Mouse (Mus musculus) liver, postnatal 0 days (tissue): ENCODE measurements around the gene Ltbr. TPM values are rescaled to one million over a fixed set of nuclear protein-coding genes. Genes with fewer than 3 reads are reported as not detected.
A peak's percentile ranks its signal among the peaks of the same experiment; 100 is the strongest.

Experiments
- ATAC-seq: fragments of 200-750 bp; cut with Nextera tagmentation; 2 replicates; pipeline ENCODE4 v1.8.0; 2017; ENCODE audit warnings: mild to moderate bottlenecking, moderate library complexity
- DNase-seq: peaks from one replicate; pipeline ENCODE4 v3.0.0-alpha.2; 2016
- H3K27ac ChIP-seq: fragments of 300-500 bp; sonication (generic); 2 replicates; pipeline ENCODE4 v1.5.1; 2014; ENCODE audit warnings: antibody characterized with exemption, moderate library complexity, mild to moderate bottlenecking, low read depth
- H3K27me3 ChIP-seq: fragments of 300-500 bp; sonication (generic); 2 replicates; pipeline ENCODE4 v1.6.1; 2014; ENCODE audit warnings: low read length, control low read depth, mixed read lengths; ENCODE audit not compliant: insufficient read depth
- H3K36me3 ChIP-seq: fragments of 300-500 bp; sonication (generic); replicated peaks from 2 replicates; pipeline ENCODE4 v1.6.1; 2014; ENCODE audit warnings: mild to moderate bottlenecking, control low read depth, low read length, moderate library complexity, mixed read lengths; ENCODE audit not compliant: insufficient read depth
- H3K4me1 ChIP-seq: fragments of 300-500 bp; sonication (generic); 2 replicates; pipeline ENCODE4 v1.6.1; 2014; ENCODE audit warnings: antibody characterized with exemption, mild to moderate bottlenecking, control low read depth; ENCODE audit not compliant: insufficient read depth
- H3K4me2 ChIP-seq: fragments of 300-500 bp; sonication (generic); 2 replicates; pipeline ENCODE4 v1.6.1; 2014; ENCODE audit warnings: low read depth, mild to moderate bottlenecking, low read length, moderate library complexity, mixed read lengths
- H3K4me3 ChIP-seq: fragments of 300-500 bp; sonication (generic); 2 replicates; pipeline ENCODE4 v1.5.1; 2014; ENCODE audit warnings: low read depth, low read length
- H3K9ac ChIP-seq: fragments of 300-500 bp; sonication (generic); replicated peaks from 2 replicates; pipeline ENCODE4 v1.6.1; 2014; ENCODE audit warnings: mild to moderate bottlenecking, moderate library complexity
- H3K9me3 ChIP-seq: fragments of 300-500 bp; sonication (generic); 2 replicates; pipeline ENCODE4 v1.6.1; 2016; ENCODE audit warnings: mild to moderate bottlenecking, control low read depth, low read length, mixed read lengths
- CTCF ChIP-seq: sonication (generic); IDR thresholded peaks from 2 replicates; pipeline ENCODE4 v1.5.1; 2016; ENCODE audit warnings: antibody characterized with exemption, low read depth
- EP300 ChIP-seq: IDR thresholded peaks from 2 replicates; pipeline ENCODE4 v1.6.1; 2016; ENCODE audit warnings: antibody characterized with exemption, low read depth, mild to moderate bottlenecking
- WGBS: fragments of 180-500 bp; shearing (Covaris S2); extraction: QIAGEN DNeasy Blood & Tissue Kit; methylation state at CpG from one replicate; pipeline ENCODE4 v1.1.7; 2014; ENCODE audit not compliant: insufficient replicate concordance; 5-methylcytosine and 5-hydroxymethylcytosine counted together
- polyA plus RNA-seq: library from polyadenylated mRNA; unstranded; fragments of >200 nt; fragmentation: Nextera tagmentation; extraction: Ambion mirVana; gene quantifications from 2 replicates; pipeline ENCODE4 v1.2.1, GENCODE M21; 2015

The Ltbr gene
- polyA plus RNA-seq, 1 experiment from 2014 or later: 31.8 TPM

GRCm38 (mm10) chr6:125319919-125320296 lies 6.2 kb upstream of the Ltbr start:
- H3K4me1 ChIP-seq: peaks cover 5% of the 10 kb centered on the region; the same call in 1 of the 2 replicates
- peaks cover 19% of the 10 kb centered on the region for H3K27me3 ChIP-seq
- H3K9me3 ChIP-seq: no peaks in the 10 kb centered on the region
- H3K27ac ChIP-seq: no peak overlapping the region
- H3K4me3 ChIP-seq: no peak overlapping the region
- no peak overlapping the region for H3K9ac ChIP-seq
- no peak overlapping the region for H3K4me2 ChIP-seq
- DNase-seq: no peak
- H3K36me3 ChIP-seq: no peaks in the 10 kb centered on the region
- no peak for TF ChIP-seq CTCF
- TF ChIP-seq EP300: no peak
- no peak for ATAC-seq

- H3K4me2 ChIP-seq: no peak overlapping the region
- WGBS: 67% methylated on average over 15 of the region's 15 CpGs
- H3K4me3 ChIP-seq: no peak overlapping the region
- H3K4me1 ChIP-seq: peaks cover 9% of the 10 kb centered on the region
- H3K9ac ChIP-seq: no peak overlapping the region
- TF ChIP-seq CTCF (no peak), EP300 (no peak)
- H3K9me3 ChIP-seq: no peaks in the 10 kb centered on the region
- ATAC-seq: peak; percentile 34
- H3K36me3 ChIP-seq: no peaks in the 10 kb centered on the region
- no peak overlapping the region for H3K27ac ChIP-seq
- peaks cover 19% of the 10 kb centered on the region for H3K27me3 ChIP-seq
- no peak for DNase-seq
Measured at GRCm38 (mm10) chr6:125318981-125319918, 5.6 kb upstream of the Ltbr start.

GRCm38 (mm10) chr6:125317077-125317476 lies 3.4 kb upstream of the Ltbr start:
- H3K4me3 ChIP-seq: no peak overlapping the region
- H3K9me3 ChIP-seq: no peaks in the 10 kb centered on the region
- H3K36me3 ChIP-seq: no peaks in the 10 kb centered on the region
- ATAC-seq (no peak), DNase-seq (no peak)
- no peak overlapping the region for H3K9ac ChIP-seq
- peaks cover 16% of the 10 kb centered on the region for H3K27me3 ChIP-seq
- no peak overlapping the region for H3K4me2 ChIP-seq
- no peak overlapping the region for H3K27ac ChIP-seq
- H3K4me1 ChIP-seq: peaks cover 15% of the 10 kb centered on the region
- 70% methylated on average over 7 of the region's 7 CpGs for WGBS
- TF ChIP-seq CTCF: no peak
- TF ChIP-seq EP300: no peak

GRCm38 (mm10) chr6:125314746-125315145 lies 1.1 kb upstream of the Ltbr start:
- no peak overlapping the region for H3K9ac ChIP-seq
- peaks cover 3% of the 10 kb centered on the region; the same call in 1 of the 2 replicates for H3K36me3 ChIP-seq
- H3K4me1 ChIP-seq: peaks cover 14% of the 10 kb centered on the region
- WGBS: 59% methylated on average over 6 of the region's 6 CpGs
- no peaks in the 10 kb centered on the region for H3K9me3 ChIP-seq
- DNase-seq (no peak), ATAC-seq (no peak)
- H3K4me3 ChIP-seq: no peak overlapping the region
- TF ChIP-seq CTCF: no peak
- H3K27me3 ChIP-seq: no peaks in the 10 kb centered on the region
- H3K4me2 ChIP-seq: no peak overlapping the region
- H3K27ac ChIP-seq: no peak overlapping the region

GRCm38 (mm10) chr6:125314231-125314563 lies 512 bp upstream of the Ltbr start:
- Histone ChIP-seq H3K27me3 (no peaks in the 10 kb centered on the region), H3K4me3 (peak overlapping the region; percentile 68), H3K4me1 (peaks cover 14% of the 10 kb centered on the region), H3K27ac (peak overlapping the region; percentile 58), H3K9ac (peak overlapping the region; percentile 88), H3K36me3 (peaks cover 6% of the 10 kb centered on the region; the same call in 1 of the 2 replicates), H3K9me3 (no peaks in the 10 kb centered on the region), H3K4me2 (peak overlapping the region; percentile 81)
- no peak for ATAC-seq
- no peak for DNase-seq
- WGBS: 50% methylated on average over 7 of the region's 7 CpGs
- TF ChIP-seq CTCF (no peak), EP300 (no peak)

GRCm38 (mm10) chr6:125312581-125313355 lies 917 bp downstream of the Ltbr start:
- 45% methylated on average over 22 of the region's 22 CpGs for WGBS
- TF ChIP-seq CTCF: no peak
- no peak for TF ChIP-seq EP300
- peak overlapping the region; percentile 68 for H3K4me3 ChIP-seq
- DNase-seq (no peak), ATAC-seq (no peak)
- peaks cover 8% of the 10 kb centered on the region for H3K36me3 ChIP-seq
- H3K27me3 ChIP-seq: no peaks in the 10 kb centered on the region
- H3K4me1 ChIP-seq: peaks cover 16% of the 10 kb centered on the region
- peak overlapping the region; percentile 88 for H3K27ac ChIP-seq
- peak overlapping the region; percentile 81 for H3K4me2 ChIP-seq
- no peaks in the 10 kb centered on the region for H3K9me3 ChIP-seq
- H3K9ac ChIP-seq: peak overlapping the region; percentile 88
